Mouse (Mus musculus): ENCODE results near the gene Snx1.

The Snx1 gene

DNA sequence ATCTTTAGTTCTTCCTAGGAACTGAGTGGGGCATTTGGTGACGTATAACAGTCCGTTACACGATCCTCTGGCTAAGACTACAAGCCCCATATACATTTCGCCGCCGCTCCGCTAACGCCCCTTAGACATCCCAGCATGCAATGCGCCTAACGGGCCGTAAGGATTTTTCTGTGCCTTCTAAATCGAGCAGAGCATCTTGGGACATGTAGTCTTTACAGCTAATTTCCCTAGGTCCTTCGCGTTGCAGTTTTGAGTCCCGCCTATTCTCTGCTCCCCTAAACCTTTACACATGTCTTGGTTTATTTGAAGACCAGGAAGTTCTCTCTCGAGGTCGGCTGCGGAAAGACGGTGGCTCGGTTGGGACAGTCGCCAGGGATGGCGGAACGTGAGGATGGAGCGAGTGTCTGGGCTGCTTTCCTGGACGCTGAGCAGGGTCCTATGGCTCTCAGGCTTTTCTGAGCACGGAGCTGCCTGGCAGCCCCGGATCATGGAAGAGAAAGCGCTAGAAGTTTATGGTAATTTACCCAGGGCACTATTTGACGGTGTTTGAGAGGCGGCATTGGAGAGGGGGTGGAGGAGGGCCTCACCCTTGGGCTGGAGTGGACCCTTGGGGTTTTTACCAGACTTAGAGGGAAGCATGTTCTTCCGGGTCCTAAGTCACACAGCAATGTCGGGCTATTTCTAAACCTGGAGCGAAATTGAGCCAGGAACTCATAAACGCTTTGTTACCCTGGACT, at the start of gene Snx1, which contains the start of gene Ciao2a:
Snx1 (minus strand) TSS at position 132 of the 737 bp plus-strand sequence.
Ciao2a (plus strand) TSS at position 156 of the 737 bp plus-strand sequence.
- DNase-seq (ENCODE audit: low spot score), result peak; percentile 99

DNA sequence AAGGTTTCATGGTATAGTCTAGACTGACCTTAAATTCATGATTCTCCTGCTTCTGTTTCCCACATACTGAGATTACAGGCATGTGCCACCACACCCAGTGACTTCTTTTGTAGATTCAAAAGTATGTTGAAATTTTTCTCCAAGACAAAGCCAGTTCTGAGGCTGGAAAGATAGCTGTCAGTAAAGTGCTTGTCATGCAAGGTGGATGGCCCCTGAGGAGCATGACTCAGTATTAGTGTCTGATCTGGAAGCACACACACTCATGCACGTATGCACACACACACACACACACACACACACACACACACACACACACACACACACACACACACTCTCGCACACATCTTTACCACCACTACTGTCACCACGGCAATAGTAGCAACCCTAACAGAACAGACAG, 48.6 kb upstream of the Snx1 start:
- no peak for DNase-seq (ENCODE audit: low spot score)

DNA sequence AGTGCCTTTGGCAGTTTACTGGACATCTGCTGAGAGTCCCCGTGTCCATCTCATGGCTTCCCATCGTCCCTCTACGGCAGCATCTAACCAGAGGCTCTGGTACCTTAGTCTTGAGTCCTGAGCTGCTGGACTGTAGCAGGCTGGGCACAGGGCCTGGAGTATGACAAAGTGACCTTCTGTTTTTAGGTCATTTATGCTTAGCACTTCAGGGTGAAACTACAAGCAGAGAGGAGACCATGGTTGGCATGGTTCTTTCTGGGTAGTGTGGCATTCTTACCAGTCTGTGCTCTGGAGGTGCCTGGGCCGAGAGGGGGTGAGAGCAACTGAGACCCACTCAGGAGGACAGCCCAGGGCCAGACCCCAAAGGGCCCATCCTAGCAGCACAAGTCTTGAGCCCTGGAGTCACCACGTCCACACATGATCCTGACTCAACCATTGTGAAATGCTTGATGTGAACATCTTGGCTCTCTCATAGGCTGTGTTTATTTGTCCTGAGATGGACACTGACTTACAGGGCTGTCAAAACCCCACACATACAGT, 47.0 kb upstream of the Snx1 start:
- DNase-seq (ENCODE audit: low spot score), result no peak

DNA sequence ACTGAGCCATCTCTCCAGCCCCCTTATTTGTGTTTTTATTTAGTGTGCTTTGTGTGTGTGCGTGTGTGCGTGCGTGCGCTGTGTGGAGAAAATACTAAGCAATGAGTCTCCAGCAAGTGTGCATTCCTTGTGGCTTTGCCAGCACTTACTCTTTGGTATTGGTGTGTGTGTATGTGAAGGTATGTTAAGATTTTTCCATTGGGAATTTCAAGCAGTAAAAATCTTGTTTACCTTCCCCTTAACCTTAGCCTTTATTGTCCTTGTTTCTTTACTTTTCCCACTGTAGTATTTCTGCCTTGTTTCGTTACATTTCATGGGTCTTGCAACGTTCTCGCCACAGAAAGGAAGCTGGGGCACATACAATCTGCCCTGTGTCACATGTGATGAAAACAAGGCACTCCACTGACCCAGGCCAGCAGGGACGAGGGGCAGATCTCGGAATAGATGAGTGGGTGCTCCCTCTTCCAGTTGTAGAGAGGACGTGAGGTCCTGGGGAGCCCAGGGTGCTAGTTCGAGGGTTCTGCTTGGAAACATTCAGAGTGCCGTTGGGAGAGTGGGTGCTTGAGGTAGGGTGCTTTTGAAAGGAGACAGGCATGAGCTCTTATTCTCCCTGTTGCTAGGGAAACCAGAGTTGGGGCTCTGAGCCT, 45.0 kb upstream of the Snx1 start:
- no peak for DNase-seq (ENCODE audit: low spot score)

DNA sequence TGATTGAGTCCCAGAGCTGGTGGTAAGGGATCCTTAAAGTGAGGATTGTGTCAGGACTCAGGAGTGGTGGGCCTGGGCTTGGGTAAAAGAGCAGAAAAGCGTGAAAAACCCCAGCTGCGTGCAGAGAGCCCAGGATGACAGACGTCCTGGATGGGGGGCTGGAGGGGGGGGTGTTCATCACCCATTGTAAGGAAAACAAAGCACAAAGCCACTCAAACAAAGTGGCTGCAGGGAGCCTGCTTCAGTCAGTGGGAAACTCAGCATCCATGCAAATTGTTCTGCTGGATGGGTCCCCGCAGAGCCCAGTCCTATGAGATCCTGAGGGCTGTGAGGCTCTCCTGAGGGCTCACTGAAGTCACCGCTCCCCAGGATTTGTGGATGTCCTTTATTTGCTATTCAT, 44.1 kb upstream of the Snx1 start:
- DNase-seq (ENCODE audit: low spot score), result peak; percentile 68

DNA sequence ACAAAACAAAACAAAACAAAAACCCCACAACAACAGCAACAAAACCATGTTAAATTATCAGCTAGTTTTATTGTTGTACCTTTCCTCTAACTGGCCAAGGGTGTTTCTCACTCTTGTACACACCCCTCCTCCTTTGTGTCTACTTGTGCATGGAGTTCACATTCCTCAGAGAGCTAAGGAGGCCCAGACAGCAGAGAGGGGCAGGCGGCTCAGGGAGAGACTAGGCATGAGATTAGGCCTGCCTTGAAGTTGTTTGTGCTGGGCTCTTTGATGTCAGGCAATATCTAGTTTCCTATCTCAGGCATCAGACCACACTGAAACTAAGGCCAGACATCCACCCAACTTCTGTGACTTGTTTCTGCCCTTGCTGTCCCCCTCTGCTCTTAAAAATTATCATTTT, 41.8 kb upstream of the Snx1 start:
- peak; percentile 42 for DNase-seq (ENCODE audit: low spot score)

DNA sequence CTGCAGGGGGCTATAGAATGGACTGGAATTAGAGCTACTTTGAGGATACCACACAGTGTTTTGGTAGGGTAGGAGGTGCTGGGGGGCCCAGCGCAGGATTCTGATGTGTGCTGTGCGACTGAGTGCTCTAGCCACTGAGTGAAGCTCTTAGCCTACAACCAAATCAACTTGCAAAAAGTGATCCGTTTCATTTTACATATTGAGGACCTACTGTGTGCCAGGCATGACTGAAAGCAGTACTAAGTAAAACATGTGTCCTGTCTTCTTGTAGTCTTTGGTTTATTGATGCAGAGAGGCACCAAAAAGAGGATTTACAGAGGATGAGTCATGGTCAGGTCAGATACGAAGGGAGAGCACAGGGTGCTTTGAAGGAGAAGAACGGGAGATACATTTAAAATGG, 40.8 kb upstream of the Snx1 start:
- DNase-seq (ENCODE audit: low spot score), result no peak

DNA sequence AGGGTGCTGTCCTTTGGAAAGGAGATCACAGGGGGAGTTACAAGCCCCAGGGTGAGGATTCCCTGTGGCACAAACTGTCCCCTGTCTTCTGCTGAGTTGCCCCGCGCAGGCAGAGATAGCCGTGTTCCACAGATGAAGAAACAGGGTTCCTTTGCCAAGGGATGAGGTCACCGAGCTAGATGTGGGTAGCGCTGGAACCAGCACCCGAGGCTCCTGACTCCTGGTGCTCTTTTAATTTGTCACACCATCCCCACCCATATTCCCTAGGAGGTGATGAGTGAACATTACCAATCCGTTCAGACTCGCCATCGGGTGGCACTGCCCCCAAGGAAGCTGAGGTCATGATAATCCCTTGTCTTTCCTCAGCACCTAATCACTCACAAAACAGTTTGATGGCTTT, 36.6 kb upstream of the Snx1 start:
- DNase-seq (ENCODE audit: low spot score), result no peak

DNA sequence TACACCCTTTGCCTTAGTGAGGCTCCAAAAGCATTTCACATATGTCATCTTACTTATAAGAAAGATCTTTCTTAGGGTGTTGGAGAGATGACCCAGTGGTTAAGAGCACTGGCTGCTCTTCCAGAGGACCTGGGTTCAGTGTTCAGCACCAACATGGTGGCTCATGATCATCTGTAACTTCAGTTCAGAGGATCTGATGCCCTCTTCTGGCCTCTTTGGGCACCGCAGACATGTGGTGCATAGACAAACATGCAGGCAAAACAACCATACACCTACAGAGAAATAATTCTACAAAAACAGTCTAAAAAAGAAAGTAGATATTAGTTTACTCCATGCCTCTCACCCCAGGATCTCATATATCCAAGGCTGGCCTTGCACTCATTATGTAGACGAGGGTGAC, 33.8 kb upstream of the Snx1 start:
- no peak for DNase-seq (ENCODE audit: low spot score)

DNA sequence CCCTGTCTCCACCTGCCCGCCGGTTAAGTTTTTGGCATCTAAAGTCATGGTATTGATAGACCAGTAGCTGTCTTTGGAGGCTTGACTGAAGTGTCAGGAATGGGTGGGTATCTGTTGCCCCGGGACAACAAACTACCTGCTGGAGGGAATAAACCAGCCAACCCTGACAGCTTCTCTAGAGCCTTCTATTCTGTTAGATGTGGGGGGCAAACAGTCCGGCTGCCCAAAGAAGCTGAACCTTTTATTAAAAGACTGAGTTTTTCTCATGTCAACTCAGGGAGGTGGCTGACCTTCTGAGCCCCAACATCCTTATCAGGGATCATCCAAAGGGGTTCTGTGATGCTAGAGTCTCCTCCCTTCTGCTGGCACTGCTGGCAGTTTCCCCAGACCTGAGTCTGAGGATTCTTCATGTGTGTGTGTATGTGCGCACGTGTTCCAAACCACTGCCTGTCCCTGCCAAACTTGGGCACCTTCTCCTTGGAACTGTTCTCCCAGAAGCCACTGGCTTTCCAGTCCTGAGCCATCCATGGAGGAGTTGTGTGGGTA, 32.6 kb upstream of the Snx1 start:
- no peak for DNase-seq (ENCODE audit: low spot score)

DNA sequence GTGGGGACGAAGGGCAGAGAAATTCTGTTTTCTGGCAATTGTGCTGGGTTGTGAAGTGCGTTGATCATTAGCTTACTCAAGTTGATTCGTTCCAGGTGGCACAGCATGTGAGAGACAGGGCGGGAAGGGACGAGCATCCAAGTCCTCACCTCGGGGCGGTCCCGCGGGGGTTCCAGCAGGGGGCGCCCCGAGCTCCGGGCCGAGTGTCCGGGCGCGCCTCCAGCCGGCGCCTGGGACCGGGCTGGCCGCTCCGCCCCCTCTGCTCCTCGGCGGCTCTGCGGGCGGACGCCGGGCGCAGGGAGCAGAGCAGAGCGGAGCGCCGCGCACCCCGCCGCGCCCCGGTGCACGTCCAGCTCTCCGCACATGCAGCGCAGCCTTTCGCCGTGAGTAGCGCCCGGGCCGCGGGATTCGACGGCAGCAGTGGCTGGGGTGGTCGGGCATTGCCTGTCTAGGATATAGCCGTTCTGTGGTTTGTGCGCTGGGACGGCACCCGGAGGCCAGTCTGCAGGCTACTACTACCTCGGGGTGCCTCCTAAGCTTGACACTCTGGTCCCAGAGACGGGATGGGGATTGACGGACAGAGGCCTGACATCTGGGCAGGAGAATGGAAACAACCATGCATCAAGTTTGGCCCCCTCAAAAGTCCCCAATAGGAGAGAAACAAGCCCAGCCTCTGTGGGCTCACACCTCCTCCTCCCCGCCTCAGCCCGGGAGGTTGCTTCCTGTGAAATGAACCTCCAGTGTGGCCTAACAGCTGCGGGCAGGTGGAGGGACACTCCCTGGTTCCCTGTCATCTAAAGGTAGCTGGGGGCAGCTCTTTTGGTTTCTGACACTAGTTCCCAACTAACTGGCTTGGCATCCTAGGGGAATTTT, 31.8 kb upstream of the Snx1 start, which contains the start of gene Dapk2:
Dapk2 (plus strand) TSS at position 266 of the 873 bp plus-strand sequence.
- DNase-seq (ENCODE audit: low spot score), result peak; percentile 86

DNA sequence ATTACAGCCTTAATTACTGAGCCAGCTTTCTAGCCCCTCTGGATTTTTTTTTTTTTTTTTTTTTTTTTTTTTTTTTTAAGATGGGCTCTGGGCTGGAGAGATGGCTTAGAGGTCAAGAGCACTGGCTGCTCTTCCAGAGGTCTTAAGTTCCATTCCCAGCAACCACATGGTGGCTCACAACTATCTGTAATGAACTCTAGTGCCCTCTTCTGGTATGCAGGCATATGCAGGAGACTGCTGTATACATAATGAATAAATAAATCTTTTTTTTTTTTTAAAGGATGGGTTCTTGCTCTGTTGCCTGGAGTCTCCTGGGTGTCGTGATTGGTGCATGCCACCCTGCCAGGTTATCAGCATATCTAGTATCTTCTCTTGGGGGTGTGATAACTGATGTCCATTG, 29.1 kb upstream of the Snx1 start:
- DNase-seq (ENCODE audit: low spot score), result no peak

DNA sequence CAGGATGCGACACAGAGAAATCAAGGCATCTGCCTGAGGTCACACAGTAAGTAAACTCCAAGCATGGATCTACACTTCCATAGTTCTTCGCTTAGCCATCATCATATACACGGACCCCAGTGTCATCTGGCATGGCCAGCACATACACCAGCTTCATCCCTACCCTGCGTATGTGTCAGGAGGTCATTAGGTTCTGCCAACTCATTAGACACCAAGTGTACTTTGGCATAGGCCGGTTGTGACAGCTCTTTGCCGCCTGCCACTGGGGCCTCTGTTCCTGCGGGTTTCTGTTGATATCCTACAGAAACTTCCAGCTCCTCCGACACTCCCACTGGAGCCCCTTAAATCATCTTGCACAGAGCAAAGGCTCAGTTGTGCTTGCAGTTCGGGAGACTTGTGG, 27.6 kb upstream of the Snx1 start:
- no peak for DNase-seq (ENCODE audit: low spot score)

DNA sequence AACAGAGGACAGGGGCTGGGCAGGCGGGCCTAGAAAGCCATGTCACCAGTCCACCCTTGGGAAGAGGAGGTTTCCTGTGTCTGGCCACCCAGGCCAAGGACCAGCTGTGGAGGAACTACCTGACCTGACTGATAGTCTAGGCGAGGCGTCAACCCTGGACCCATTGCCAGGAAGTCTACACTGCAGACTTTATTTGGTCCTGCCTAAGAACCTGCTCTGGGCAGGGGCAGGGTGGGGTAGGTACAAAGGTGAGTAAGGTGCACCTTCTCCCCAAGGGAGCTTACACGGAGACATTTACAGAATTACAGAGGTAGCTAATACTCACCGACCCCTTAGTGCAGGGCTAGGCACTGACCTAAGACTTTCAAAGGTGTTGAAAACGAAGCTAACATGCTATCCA, 27.2 kb upstream of the Snx1 start:
- DNase-seq (ENCODE audit: low spot score), result no peak

DNA sequence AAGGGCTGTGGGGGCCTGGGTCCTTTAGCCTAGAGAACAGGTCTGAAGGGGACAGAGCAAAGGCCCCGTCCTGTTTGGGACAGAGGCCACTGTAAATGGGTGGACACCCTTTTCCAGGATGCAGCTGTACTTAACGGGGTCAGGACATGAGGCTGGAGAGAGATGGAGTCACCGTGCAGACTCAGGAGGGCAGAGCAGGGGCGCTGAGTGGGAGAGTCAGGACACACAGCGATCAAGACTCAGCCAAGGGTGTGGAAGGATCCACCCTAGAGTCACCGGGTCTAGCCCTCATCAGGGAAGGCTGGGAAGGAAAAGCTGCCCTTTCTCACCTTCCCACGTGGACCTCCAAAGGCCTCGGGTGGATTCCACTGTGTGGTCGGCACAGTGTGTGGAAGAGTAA, 25.6 kb upstream of the Snx1 start:
- DNase-seq (ENCODE audit: low spot score), result no peak

DNA sequence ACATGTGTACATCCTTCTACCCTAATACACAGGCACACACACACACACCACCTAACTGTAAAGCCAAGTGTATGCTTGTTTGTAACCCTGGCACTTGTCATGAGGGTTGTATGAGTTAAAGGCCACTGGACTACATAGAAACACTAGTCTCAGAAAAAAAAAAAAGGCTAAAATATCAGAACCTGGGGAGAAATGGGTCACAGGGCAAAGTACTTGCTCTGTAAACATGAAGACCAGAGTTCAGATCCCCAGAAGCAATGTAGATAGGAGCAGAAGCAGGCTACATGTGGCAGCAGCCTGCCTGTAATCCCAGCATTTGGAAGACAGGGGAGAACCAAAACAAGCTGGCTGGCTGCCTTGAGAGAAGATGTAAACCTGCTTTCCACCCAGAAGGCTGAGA, 19.8 kb upstream of the Snx1 start:
- no peak for DNase-seq (ENCODE audit: low spot score)

DNA sequence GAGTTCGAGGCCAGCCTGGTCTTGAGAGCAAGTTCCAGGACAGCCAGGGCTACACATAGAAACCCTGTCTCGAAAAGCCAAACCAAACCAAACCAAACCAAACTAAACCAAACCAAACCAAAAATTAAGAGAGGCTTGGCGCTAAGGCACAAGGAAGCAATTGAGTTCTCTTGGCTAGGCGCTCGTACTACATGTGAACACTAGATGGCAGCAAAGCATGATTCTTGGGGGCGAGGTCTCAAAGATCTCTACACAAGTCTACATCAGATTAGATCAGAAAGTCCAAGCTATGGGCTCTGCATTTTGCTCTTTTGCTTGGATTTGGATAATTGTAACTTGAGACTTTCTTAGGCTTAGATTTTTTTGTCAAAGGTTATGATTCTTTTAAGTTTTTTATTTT, 17.9 kb upstream of the Snx1 start:
- DNase-seq (ENCODE audit: low spot score), result peak; percentile 94

DNA sequence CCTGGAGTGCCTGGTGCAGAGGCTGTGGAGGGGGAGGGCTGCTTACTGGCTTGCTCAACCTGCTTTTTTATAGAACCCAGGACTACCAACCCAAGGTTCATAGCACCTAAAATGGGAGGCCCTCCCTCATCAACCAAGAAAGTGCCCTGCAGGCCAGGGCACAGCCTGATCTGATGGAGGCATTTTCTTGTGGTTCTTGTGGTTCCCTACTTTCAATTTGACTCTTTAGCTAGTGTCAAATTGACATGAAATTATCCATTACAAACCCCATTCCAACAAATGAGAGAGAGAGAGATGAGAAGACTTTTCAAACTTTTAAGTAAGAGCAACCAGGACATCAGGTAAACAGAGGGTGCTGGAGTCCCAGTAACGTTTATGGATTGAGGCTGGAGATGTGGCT, 15.9 kb upstream of the Snx1 start:
- no peak for DNase-seq (ENCODE audit: low spot score)

DNA sequence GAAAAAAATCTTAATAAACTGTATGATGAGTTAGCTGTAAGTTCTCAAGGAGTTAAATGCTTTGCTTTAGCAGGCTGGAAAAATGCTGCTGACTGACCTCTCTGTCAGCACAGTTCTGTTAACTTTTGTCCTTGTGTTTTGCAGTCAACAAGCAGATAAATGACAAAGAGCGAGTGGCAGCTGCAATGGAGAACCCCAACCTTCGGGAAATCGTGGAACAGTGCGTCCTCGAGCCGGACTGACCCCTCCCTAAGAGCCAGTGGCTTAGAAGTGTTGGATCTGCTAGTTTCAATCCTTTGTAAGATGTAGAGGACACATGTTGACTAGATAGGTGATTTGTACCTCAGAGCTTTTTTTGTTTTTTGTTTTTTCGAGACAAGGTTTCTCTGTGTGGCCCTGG, 11.8 kb upstream of the Snx1 start:
- DNase-seq (ENCODE audit: low spot score), result no peak

DNA sequence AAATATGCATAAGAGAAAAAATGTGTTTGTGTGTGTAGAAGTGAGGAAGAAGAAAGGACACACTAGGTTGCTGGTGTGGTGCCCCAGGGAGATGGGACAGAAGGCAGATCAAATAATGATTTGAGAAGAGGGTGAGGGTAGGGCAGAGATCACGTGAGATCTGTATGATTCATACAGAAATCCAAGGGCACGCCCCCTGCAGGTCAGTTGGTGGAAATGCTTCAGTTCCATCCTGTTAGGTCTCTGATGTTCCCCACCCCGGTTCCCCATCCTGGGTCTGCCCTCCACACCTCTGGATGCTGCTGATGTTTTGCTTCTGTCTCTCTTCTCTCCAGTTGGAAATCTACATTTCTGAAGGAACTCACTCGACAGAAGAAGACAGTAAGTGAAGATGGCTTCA, 9.6 kb upstream of the Snx1 start:
- no peak for DNase-seq (ENCODE audit: low spot score)

DNA sequence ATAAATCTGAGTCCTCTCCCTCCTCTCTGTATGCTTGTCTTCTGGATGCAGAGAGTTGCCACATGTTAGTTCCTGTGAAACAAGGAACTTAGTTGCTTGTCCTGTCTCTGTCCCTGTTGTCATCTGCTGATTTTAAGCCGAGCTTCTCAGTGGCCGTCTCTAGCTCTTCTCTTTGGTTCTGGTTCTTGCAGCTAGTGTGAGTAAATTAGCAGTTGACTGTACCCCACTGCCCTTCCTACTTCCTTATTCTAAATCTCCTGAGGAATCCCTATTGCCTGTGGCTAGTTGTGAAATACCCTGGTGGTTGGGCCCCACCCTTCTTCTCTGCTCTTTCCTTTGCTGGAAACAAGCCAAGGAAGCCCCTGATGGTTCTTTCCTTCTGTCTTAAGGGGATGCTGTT, 5.1 kb upstream of the Snx1 start:
- no peak for DNase-seq (ENCODE audit: low spot score)

DNA sequence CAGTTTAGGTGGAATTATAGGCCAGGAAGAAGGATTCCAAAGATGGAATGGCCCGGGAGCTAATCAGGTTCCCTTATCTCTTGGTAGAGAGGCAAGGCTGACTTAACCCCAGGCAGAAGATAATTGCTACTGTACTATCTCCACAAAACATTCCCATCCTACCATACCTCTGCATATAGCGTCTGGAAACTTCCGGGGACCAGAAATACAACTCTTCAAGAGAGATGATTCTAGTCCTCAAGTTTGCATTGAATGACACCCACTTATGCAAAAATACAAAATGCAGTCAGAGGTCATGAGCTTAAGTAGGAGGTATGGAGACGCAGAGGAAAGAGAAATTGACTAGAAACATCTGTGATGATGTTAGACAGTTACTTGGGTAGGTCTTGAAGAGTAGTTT, 1.5 kb upstream of the Snx1 start:
- no peak for DNase-seq (ENCODE audit: low spot score)
